Mouse (Mus musculus): ENCODE data around the gene Man1c1.

The Man1c1 gene

GRCm38 (mm10) chr4:134603553-134603952 is 100.5 kb downstream of the Man1c1 start:
- no peak for DNase-seq (ENCODE audit: low spot score)

- DNase-seq (ENCODE audit: low spot score), result no peak
Observed at GRCm38 (mm10) chr4:134602610-134603009, 101.5 kb downstream of the Man1c1 start.

GRCm38 (mm10) chr4:134601981-134602380 is 102.1 kb downstream of the Man1c1 start:
- DNase-seq (ENCODE audit: low spot score), result no peak

GRCm38 (mm10) chr4:134601404-134601803 is 102.7 kb downstream of the Man1c1 start:
- no peak for DNase-seq (ENCODE audit: low spot score)

DNA sequence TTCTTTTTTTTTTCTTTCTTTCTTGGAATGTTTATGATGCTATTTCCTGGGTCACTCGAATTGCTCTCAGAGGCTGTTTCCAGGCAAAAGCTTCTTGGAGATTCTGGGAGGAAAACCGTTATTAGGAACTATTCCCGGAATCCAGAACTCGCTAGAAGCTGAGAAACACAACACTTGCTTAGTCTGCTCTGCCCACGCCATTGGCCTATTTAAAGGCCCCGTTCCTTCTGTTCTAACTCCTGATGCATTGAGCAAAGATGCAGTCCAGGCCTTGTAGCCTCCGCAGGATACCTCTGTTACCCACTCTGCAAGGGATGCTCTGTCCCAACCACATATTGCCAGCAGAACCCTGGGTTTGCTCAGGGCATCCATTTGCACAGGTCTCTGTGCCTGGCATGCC is 103.3 kb downstream of the Man1c1 start:
- DNase-seq (ENCODE audit: low spot score), result no peak

- no peak for DNase-seq (ENCODE audit: low spot score)
Observed at GRCm38 (mm10) chr4:134600060-134600459, 104.0 kb downstream of the Man1c1 start.

GRCm38 (mm10) chr4:134596816-134597692 is 107.0 kb downstream of the Man1c1 start:
- DNase-seq (ENCODE audit: low spot score), result no peak

- DNase-seq (ENCODE audit: low spot score), result no peak
Observed at GRCm38 (mm10) chr4:134594731-134595439, 109.2 kb downstream of the Man1c1 start.

GRCm38 (mm10) chr4:134592442-134592841 is 111.6 kb downstream of the Man1c1 start:
- DNase-seq (ENCODE audit: low spot score), result no peak

- no peak for DNase-seq (ENCODE audit: low spot score)
Observed at GRCm38 (mm10) chr4:134591506-134592061, 112.5 kb downstream of the Man1c1 start.

DNA sequence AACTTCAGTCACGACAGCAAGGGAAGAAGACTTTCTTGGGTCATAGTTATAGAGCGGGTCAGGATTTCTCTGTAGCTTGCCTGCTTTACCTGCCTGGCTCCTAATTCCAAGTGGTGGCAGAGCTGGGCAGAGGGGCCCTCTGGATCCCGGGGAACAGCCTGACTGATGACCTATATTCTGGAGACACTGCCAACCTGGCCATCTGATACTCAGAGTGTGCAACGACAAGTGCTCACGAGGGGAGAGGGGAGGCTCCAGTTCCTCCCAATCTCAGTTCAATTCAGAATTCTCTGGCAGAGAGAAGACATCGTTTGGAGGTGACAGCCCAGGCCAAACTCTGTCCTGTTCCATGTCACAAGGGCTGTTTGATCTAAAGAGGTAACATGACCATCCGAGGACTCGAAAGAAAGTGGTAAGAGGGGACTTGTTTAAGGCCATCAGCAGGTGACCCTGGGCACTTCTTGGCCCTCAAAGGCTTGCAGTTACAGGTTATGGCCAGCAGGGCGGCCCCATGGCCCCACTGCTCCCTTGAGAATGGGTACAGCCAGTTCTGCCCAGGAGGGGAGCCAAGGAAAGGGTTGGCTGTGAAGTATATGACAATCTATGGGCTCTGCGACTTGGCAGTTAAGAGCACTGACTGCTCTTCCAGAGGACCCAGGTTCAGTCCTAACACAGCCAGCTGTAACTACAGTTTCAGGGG is 113.7 kb downstream of the Man1c1 start:
- no peak for DNase-seq (ENCODE audit: low spot score)

DNA sequence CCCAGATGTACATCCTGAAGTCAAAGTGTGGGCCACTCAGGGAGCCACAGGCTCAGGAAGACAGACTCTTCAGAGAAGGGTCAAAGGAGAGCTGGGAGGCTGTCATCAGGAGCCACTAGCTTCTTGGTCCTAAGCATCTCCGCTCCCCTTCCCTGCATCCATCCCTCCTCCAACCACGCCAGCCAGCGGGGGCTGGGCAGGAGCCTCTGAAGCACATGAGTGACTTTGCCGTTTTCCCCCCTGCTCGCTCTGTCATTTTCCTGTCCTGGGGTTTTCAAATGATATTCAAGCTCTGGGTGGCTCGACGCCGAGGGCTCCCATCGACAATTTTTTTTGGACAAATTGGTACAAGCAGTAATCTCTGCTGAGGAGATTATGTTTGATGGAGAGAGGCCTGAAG is 114.3 kb downstream of the Man1c1 start:
- DNase-seq (ENCODE audit: low spot score), result no peak

- DNase-seq (ENCODE audit: low spot score), result no peak
Observed at GRCm38 (mm10) chr4:134588951-134589350, 115.1 kb downstream of the Man1c1 start.

GRCm38 (mm10) chr4:134588287-134588686 is 115.8 kb downstream of the Man1c1 start:
- DNase-seq (ENCODE audit: low spot score), result no peak

GRCm38 (mm10) chr4:134587636-134588197 is 116.4 kb downstream of the Man1c1 start:
- no peak for DNase-seq (ENCODE audit: low spot score)

DNA sequence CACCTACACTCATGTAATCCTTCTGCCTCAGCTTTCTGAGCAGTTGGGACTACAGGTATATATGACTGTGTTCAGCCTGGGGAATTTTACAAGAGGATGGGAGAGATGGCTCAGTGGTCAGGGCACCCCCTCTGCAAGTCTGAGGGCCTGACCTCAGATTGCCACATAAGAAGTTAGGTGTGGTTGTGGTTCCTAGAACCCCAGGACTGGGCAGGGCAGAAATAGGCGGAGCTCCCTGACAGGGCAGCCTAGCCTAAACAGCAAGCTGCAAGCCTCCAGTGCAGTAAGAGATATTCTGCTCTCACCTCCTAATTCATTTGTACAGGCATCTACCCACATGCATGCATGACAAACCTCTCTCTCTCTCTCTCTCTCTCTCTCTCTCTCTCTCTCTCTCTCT is 117.5 kb downstream of the Man1c1 start:
- DNase-seq (ENCODE audit: low spot score), result no peak

DNA sequence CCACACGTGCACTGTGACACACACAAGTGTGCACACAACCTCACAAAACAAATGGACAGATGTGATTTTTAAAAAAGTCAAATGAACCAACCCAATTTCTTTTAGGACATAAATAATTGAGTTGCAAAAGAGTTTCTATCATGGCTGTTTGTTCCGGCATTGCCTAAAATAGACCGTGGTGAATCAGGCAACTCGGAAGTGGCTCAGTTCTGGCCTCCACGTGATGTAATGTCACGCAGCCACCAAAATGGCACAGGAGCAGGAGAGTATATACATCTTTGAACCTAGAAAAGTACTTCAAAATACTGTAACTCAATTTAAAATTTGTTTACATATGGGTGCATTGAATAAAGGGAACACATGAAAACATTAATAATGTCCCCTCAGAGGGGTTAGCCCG is 118.0 kb downstream of the Man1c1 start:
- DNase-seq (ENCODE audit: low spot score), result no peak

- no peak for DNase-seq (ENCODE audit: low spot score)
Observed at GRCm38 (mm10) chr4:134583513-134583912, 120.6 kb downstream of the Man1c1 start.

GRCm38 (mm10) chr4:134581365-134581764 is 122.7 kb downstream of the Man1c1 start:
- DNase-seq (ENCODE audit: low spot score), result no peak

DNA sequence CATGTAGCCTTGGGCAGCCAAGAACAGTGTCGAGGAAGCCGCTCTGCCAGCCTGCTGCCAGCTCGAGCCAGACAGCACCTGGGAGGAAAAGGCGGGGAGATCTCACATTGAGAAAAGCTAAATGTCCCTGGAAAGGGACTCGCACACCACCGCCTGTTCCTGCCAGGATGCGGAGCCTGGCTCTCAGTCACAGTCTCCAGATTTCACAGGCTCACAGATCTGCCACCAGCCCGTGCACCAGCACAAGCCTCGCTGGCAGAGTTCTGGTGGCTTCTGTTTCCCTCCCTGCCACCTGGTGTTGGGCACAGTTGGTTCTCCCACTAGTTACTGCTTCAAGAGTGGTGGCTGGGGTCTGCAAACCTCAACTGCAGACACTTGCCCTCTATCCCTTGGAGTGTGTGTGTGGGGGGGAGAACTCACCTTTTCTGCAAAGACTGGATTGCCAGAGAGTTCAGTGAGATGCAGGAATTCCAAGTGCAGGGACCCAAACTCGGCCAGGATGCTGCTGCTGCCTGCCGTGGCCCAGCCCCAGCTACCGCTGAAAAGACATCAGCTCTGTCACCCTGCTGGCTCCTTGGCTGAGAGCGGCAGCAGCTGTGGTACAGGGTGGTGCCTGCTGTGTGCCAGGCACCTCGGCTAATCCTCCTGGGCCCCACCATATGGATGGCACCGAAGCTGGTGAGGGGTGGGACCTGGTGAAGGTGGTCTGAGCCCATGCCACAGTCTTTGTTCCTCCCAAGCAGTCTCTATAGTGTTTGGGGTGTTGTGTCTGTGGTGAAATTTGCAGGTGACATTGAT is 123.5 kb downstream of the Man1c1 start:
- DNase-seq (ENCODE audit: low spot score), result no peak

- DNase-seq (ENCODE audit: low spot score), result no peak
Observed at GRCm38 (mm10) chr4:134579620-134580019, 124.5 kb downstream of the Man1c1 start.

Measured in urinary bladder, postnatal 10 days (tissue).